Mouse (Mus musculus) megakaryocyte, embryonic 14.5 days (primary cell): ENCODE data around the gene Nkiras2. TPM values are rescaled to one million over a fixed set of nuclear protein-coding genes. Genes with fewer than 3 reads are reported as not detected.

ENCODE experiments used
- H3K27me3 ChIP-seq: replicated peaks from 2 replicates; pipeline ENCODE3; 2012; ENCODE audit warnings: inconsistent platforms
- H3K36me3 ChIP-seq: replicated peaks from 2 replicates; pipeline ENCODE3; 2012; ENCODE audit warnings: low read length, inconsistent platforms, mixed read lengths
- H3K4me1 ChIP-seq: 2 replicates; pipeline ENCODE4 v1.6.1; 2012; ENCODE audit warnings: inconsistent platforms
- H3K4me3 ChIP-seq: replicated peaks from 2 replicates; pipeline ENCODE3; 2012; ENCODE audit warnings: moderate library complexity, mild to moderate bottlenecking, inconsistent platforms
- H3K9me3 ChIP-seq: 2 replicates; pipeline ENCODE4 v1.6.1; 2012; ENCODE audit warnings: inconsistent platforms
- FLI1 ChIP-seq: IDR thresholded peaks from 2 replicates; pipeline ENCODE4 v1.6.1; 2012; ENCODE audit warnings: low read length, inconsistent platforms, mixed read lengths
- GATA1 ChIP-seq: IDR thresholded peaks from 3 replicates; pipeline ENCODE4 v1.6.1; 2012; ENCODE audit warnings: mixed read lengths, low read length, inconsistent platforms, borderline replicate concordance
- polyA plus RNA-seq: library from polyadenylated mRNA; stranded (reverse); fragments of >175 nt; gene quantifications from 2 replicates; pipeline ENCODE4 v1.2.3, GENCODE M21; 2012; ENCODE audit warnings: low replicate concordance; ENCODE audit not compliant: insufficient read depth

The Nkiras2 gene
- polyA plus RNA-seq, result 62.7 and 103 TPM in 2 replicates

- H3K4me3 ChIP-seq, result peak within 1 kb of the TSS; percentile 99
- TF ChIP-seq FLI1 (no peak), GATA1 (no peak)
- peaks cover 51% of the 10 kb centered on the region for H3K4me1 ChIP-seq
- no peaks in the 10 kb centered on the region for H3K27me3 ChIP-seq
- H3K36me3 ChIP-seq, result peaks cover 20% of the 10 kb centered on the region
- H3K9me3 ChIP-seq, result no peaks in the 10 kb centered on the region
Observed at GRCm38 (mm10) chr11:100618761-100619484, at the start of gene Nkiras2. Gene Nkiras2 (plus strand): TSS chr11:100619244.

GRCm38 (mm10) chr11:100569789-100570188 lies 49.3 kb upstream of the Nkiras2 start:
- H3K9me3 ChIP-seq, result no peaks in the 10 kb centered on the region
- H3K4me3 ChIP-seq, result no peak overlapping the region
- no peak for TF ChIP-seq FLI1
- TF ChIP-seq GATA1, result no peak
- peaks cover 4% of the 10 kb centered on the region for H3K27me3 ChIP-seq
- H3K4me1 ChIP-seq, result peaks cover 33% of the 10 kb centered on the region
- no peaks in the 10 kb centered on the region for H3K36me3 ChIP-seq

GRCm38 (mm10) chr11:100570430-100571201 lies 48.4 kb upstream of the Nkiras2 start:
- H3K9me3 ChIP-seq, result no peaks in the 10 kb centered on the region
- H3K4me3 ChIP-seq, result peak overlapping the region; percentile 86
- peaks cover 4% of the 10 kb centered on the region for H3K27me3 ChIP-seq
- peaks cover 40% of the 10 kb centered on the region for H3K4me1 ChIP-seq
- TF ChIP-seq FLI1 (no peak), GATA1 (no peak)
- H3K36me3 ChIP-seq, result no peaks in the 10 kb centered on the region

GRCm38 (mm10) chr11:100571202-100571567 lies 47.9 kb upstream of the Nkiras2 start:
- H3K4me1 ChIP-seq, result peaks cover 46% of the 10 kb centered on the region
- peaks cover 4% of the 10 kb centered on the region for H3K36me3 ChIP-seq
- peak overlapping the region; percentile 86 for H3K4me3 ChIP-seq
- H3K9me3 ChIP-seq, result no peaks in the 10 kb centered on the region
- H3K27me3 ChIP-seq, result peaks cover 4% of the 10 kb centered on the region
- no peak for TF ChIP-seq GATA1
- no peak for TF ChIP-seq FLI1

DNA sequence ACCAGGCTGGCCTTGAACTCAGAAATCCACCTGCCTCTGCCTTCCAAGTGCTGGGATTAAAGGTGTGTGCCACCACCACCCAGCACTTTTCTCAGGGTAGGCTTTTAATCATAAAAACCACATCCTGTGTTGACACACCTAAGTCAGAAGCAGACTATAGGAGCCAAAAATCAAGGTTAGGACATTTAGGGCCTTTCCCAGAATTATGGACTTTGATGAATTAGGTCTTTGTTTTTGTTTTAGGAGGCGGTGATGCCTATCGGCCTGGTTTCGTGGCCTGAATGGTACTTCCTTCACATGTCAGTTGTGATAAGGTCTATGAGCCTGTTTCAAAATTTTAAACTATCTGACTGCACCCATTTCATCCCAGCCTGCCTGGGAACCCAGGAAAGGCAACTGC lies 44.9 kb upstream of the Nkiras2 start:
- peak overlapping the region; percentile 94 for H3K4me3 ChIP-seq
- peaks cover 72% of the 10 kb centered on the region for H3K4me1 ChIP-seq
- peaks cover 34% of the 10 kb centered on the region for H3K36me3 ChIP-seq
- TF ChIP-seq GATA1 (no peak), FLI1 (no peak)
- H3K9me3 ChIP-seq, result no peaks in the 10 kb centered on the region
- H3K27me3 ChIP-seq, result no peaks in the 10 kb centered on the region

DNA sequence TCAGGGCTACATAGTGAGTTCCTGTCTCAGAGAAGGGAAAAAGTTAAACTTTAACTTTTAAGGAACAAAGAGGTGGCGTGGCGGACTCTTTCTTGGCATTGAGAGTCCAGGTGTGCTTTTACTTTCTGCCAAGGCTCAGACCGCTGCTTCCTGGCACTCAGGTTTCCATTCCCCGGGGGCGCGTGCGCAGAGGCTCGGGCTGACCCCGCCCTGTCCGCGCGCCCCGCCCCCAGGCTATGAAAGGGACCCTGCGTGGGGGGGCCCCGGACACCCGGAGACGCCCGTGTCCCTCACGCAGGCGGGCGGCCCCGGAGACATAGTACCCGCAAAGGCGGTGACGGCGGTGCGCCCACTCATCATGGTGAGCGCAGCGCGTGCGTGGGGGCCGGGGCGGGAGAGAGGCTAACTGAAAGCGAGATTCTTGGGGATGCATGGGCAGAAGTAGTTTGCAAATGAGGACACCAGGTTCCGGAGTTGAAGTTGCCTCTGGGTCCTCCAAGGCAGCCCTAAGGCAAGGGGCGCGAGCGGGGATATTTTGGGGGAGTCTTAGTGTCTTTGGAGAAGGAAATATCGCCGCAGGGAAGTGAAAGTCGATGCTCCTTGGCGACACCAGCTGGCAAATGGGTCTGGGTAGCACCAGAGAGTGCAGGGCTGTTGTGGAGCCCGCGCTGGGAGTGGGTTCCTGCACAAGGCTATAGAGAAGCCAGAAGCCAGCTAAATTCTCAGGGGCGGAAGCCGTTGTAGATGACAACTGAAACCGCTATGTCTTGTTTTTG lies 44.1 kb upstream of the Nkiras2 start, which contains the start of gene Cnp:
Gene Cnp (plus strand): TSS at position 197 of the 776 bp plus-strand sequence.
- TF ChIP-seq GATA1 (no peak), FLI1 (no peak)
- Histone ChIP-seq H3K4me1 (peaks cover 72% of the 10 kb centered on the region), H3K27me3 (no peaks in the 10 kb centered on the region), H3K9me3 (no peaks in the 10 kb centered on the region), H3K36me3 (peaks cover 42% of the 10 kb centered on the region), H3K4me3 (peak within 1 kb of the TSS; percentile 94)

GRCm38 (mm10) chr11:100575484-100575855 lies 43.6 kb upstream of the Nkiras2 start:
- peaks cover 66% of the 10 kb centered on the region for H3K4me1 ChIP-seq
- H3K27me3 ChIP-seq, result no peaks in the 10 kb centered on the region
- no peak for TF ChIP-seq GATA1
- no peak for TF ChIP-seq FLI1

DNA sequence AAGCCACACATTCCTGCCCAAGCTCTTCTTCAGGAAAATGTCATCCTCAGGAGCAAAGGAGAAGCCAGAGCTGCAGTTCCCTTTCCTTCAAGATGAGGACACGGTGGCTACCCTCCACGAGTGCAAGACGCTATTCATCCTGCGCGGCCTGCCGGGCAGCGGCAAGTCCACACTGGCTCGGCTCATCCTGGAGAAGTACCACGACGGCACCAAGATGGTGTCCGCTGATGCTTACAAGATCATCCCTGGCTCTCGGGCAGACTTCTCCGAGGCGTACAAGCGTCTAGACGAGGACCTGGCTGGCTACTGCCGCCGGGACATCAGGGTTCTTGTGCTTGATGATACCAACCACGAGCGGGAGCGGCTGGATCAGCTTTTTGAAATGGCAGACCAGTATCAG lies 42.8 kb upstream of the Nkiras2 start:
- Histone ChIP-seq H3K4me1 (peaks cover 59% of the 10 kb centered on the region), H3K36me3 (peaks cover 55% of the 10 kb centered on the region), H3K4me3 (peak overlapping the region; percentile 21), H3K9me3 (no peaks in the 10 kb centered on the region), H3K27me3 (no peaks in the 10 kb centered on the region)
- no peak for TF ChIP-seq FLI1
- TF ChIP-seq GATA1, result no peak

More at GRCm38 (mm10) chr11:100575484-100575855, 43.6 kb upstream of the Nkiras2 start:
- H3K36me3 ChIP-seq, result peaks cover 47% of the 10 kb centered on the region
- H3K4me3 ChIP-seq, result peak overlapping the region; percentile 94
- H3K9me3 ChIP-seq, result no peaks in the 10 kb centered on the region

- Histone ChIP-seq H3K27me3 (no peaks in the 10 kb centered on the region), H3K4me3 (no peak overlapping the region), H3K36me3 (peaks cover 73% of the 10 kb centered on the region), H3K9me3 (no peaks in the 10 kb centered on the region), H3K4me1 (peaks cover 67% of the 10 kb centered on the region)
- TF ChIP-seq GATA1 (no peak), FLI1 (no peak)
Observed at GRCm38 (mm10) chr11:100577852-100578599, 41.0 kb upstream of the Nkiras2 start.
